Mouse (Mus musculus) MEL (cell line): ENCODE results near the gene Srgap2.

Experiments
- EP300 ChIP-seq, 2 experiments: IDR thresholded peaks; 2 replicates each; pipeline ENCODE4 v1.6.1; 2011; ENCODE audit warnings: improper control_type of control experiment in 2 of 2, low read length in 2 of 2, low read depth in 1 of 2, mild to moderate bottlenecking in 1 of 2
- POLR2A ChIP-seq, 2 experiments: IDR thresholded peaks; 2 replicates each; pipeline ENCODE4 v1.6.1; 2011 to 2012; ENCODE audit warnings: low read length in 2 of 2, mild to moderate bottlenecking in 2 of 2, control low read depth in 1 of 2, improper control_type of control experiment in 1 of 2, low read depth in 1 of 2, moderate library complexity in 1 of 2; ENCODE audit not compliant: control insufficient read depth in 1 of 2, insufficient read depth in 1 of 2, poor library complexity in 1 of 2

- TF ChIP-seq POLR2A (IDR thresholded peaks at IDR 0.05; ENCODE audit: control insufficient read depth in 1 of 2, insufficient read depth in 1 of 2, low read depth in 1 of 2, low read length in 2 of 2, poor library complexity in 1 of 2) (no peak), EP300 (IDR thresholded peaks at IDR 0.05; ENCODE audit: low read depth in 1 of 2, low read length in 2 of 2) (no peak)
These were observed 242.5 kb downstream of the Srgap2 start for GRCm38 (mm10) chr1:131284616-131285015.
